ENCODE assay signal across 9 mouse cellular contexts in genomic region chr11:100203448-100203847, GRCm38 (mm10). TPM values are rescaled to one million over a fixed set of nuclear protein-coding genes. Genes with fewer than 3 reads are reported as not detected.
DNase-seq lines count a peak whose midpoint lies in the region; ATAC-seq lines count a peak whose summit lies in the region.
"Had no signal": no experiment of that assay in that cellular context is flagged by ENCODE, and none has a peak within 500 bp of the region (broad histone marks: within the 10 kb centered on the region; RNA-seq: fewer than 3 reads in every experiment).

No protein-coding gene starts in this region.

- no peaks in the 10 kb centered on the region for H3K36me3 ChIP-seq in kidney, embryonic 14.5 days (ENCODE audit: control insufficient read depth, insufficient read depth, low read length)
- no peaks in the 10 kb centered on the region for H3K36me3 ChIP-seq in embryonic facial prominence, embryonic 11.5 days (replicated peaks; ENCODE audit: control insufficient read depth, insufficient read depth, low read depth, low read length)

- ATAC-seq in kidney, embryonic 14.5 days (ENCODE audit: low FRiP score, low TSS enrichment) = peak; percentile 66; the same call in 1 of the 2 replicates
- no peak for ATAC-seq in embryonic facial prominence, embryonic 11.5 days (replicated peaks; ENCODE audit: insufficient number of reproducible peaks, low FRiP score, low TSS enrichment, low read depth)
- peak; percentile 31; the same call in 1 of the 2 replicates for ATAC-seq in megakaryocyte-erythroid progenitor cell, adult 5-6 weeks (replicated peaks; ENCODE audit: low FRiP score, low TSS enrichment, poor library complexity, severe bottlenecking)
- ATAC-seq in activated CD4-positive, CD25-positive, alpha-beta regulatory T cell, adult 4 months = no peak

- WGBS in kidney, embryonic 14.5 days = 13% methylated on average over 6 of the region's 6 CpGs
- 11% methylated on average over 6 of the region's 6 CpGs for WGBS in embryonic facial prominence, embryonic 11.5 days

- no peak overlapping the region for H3K4me2 ChIP-seq in kidney, embryonic 14.5 days (replicated peaks; ENCODE audit: low read depth, low read length)
- no peak overlapping the region for H3K4me2 ChIP-seq in embryonic facial prominence, embryonic 11.5 days (ENCODE audit: low read depth, low read length)

- H3K27ac ChIP-seq in kidney, embryonic 14.5 days (ENCODE audit: low read depth, low read length) = no peak overlapping the region
- H3K27ac ChIP-seq in embryonic facial prominence, embryonic 11.5 days (replicated peaks; ENCODE audit: low read depth, low read length) = no peak overlapping the region

- H3K4me1 ChIP-seq in kidney, embryonic 14.5 days (ENCODE audit: control insufficient read depth, insufficient read depth, low read length) = no peaks in the 10 kb centered on the region
- H3K4me1 ChIP-seq in embryonic facial prominence, embryonic 11.5 days (ENCODE audit: control insufficient read depth, insufficient read depth, low read length) = no peaks in the 10 kb centered on the region

- no peak for DNase-seq in kidney, adult 11 months
- DNase-seq in WW6 (ENCODE audit: low read depth, low spot score) = peak; percentile 56
- DNase-seq in embryonic facial prominence, embryonic 11.5 days (ENCODE audit: low spot score) = peak; percentile 84
- DNase-seq in spleen, adult 12 weeks (ENCODE audit: low spot score) = no peak
- no peak for DNase-seq in c-Kit-positive CD71-positive TER-119-positive erythroid progenitor cells, embryonic 14.5 days (ENCODE audit: low spot score)

- no peak overlapping the region for H3K9ac ChIP-seq in kidney, embryonic 14.5 days (ENCODE audit: low read depth, low read length)
- H3K9ac ChIP-seq in embryonic facial prominence, embryonic 11.5 days (replicated peaks; ENCODE audit: low read length) = no peak overlapping the region

- H3K9me3 ChIP-seq in kidney, embryonic 14.5 days (ENCODE audit: control insufficient read depth, low read length) = no peaks in the 10 kb centered on the region
- no peaks in the 10 kb centered on the region for H3K9me3 ChIP-seq in embryonic facial prominence, embryonic 11.5 days (replicated peaks; ENCODE audit: control insufficient read depth, low read length)

- H3K27me3 ChIP-seq in kidney, embryonic 14.5 days (ENCODE audit: control insufficient read depth, insufficient read depth, low read length) = no peaks in the 10 kb centered on the region
- no peaks in the 10 kb centered on the region for H3K27me3 ChIP-seq in embryonic facial prominence, embryonic 11.5 days (ENCODE audit: control insufficient read depth, insufficient read depth, low read length)

- H3K4me3 ChIP-seq in kidney, embryonic 14.5 days (ENCODE audit: low read length) = no peak overlapping the region
- no peak overlapping the region for H3K4me3 ChIP-seq in embryonic facial prominence, embryonic 11.5 days (ENCODE audit: low read depth, low read length)

RNA-seq across cellular contexts. Expression of gene Krt14, which starts 3.9 kb away (rescaled TPM):
- not detected in 2 replicates for polyA plus RNA-seq in kidney, embryonic 14.5 days (2014; fragmentation: Nextera tagmentation; extraction: Ambion mirVana)
- polyA plus RNA-seq in embryonic facial prominence, embryonic 11.5 days (2014; fragmentation: Nextera tagmentation; extraction: Ambion mirVana) = 30.7 and 31.2 TPM in 2 replicates
- total RNA-seq in megakaryocyte-erythroid progenitor cell, adult 5-6 weeks (2014; fragmentation: Nextera tagmentation) = not detected in 2 replicates
- total RNA-seq in megakaryocyte-erythroid progenitor cell, adult 5-6 weeks (2017) = not detected in 2 replicates
- polyA plus RNA-seq in activated CD4-positive, CD25-positive, alpha-beta regulatory T cell, adult 4 months (2017; shearing (Covaris generic)) = not detected

RNA-seq across cellular contexts. Expression of gene Krt9, which starts 10.4 kb away (rescaled TPM):
- polyA plus RNA-seq in kidney, embryonic 14.5 days (2014; fragmentation: Nextera tagmentation; extraction: Ambion mirVana) = not detected in 2 replicates
- polyA plus RNA-seq in embryonic facial prominence, embryonic 11.5 days (2014; fragmentation: Nextera tagmentation; extraction: Ambion mirVana) = not detected in 2 replicates
- not detected in 2 replicates for total RNA-seq in megakaryocyte-erythroid progenitor cell, adult 5-6 weeks (2014; fragmentation: Nextera tagmentation)
- not detected in 2 replicates for total RNA-seq in megakaryocyte-erythroid progenitor cell, adult 5-6 weeks (2017)
- polyA plus RNA-seq in activated CD4-positive, CD25-positive, alpha-beta regulatory T cell, adult 4 months (2017; shearing (Covaris generic)) = not detected

RNA-seq across cellular contexts. Expression of gene Krt16, which starts 45.3 kb away (rescaled TPM):
- polyA plus RNA-seq in kidney, embryonic 14.5 days (2014; fragmentation: Nextera tagmentation; extraction: Ambion mirVana) = not detected in 2 replicates
- polyA plus RNA-seq in embryonic facial prominence, embryonic 11.5 days (2014; fragmentation: Nextera tagmentation; extraction: Ambion mirVana) = not detected in 2 replicates
- total RNA-seq in megakaryocyte-erythroid progenitor cell, adult 5-6 weeks (2014; fragmentation: Nextera tagmentation) = not detected in 2 replicates
- not detected in 2 replicates for total RNA-seq in megakaryocyte-erythroid progenitor cell, adult 5-6 weeks (2017)
- polyA plus RNA-seq in activated CD4-positive, CD25-positive, alpha-beta regulatory T cell, adult 4 months (2017; shearing (Covaris generic)) = not detected
- polyA plus RNA-seq: neural tube, embryonic 14.5 days had no signal

RNA-seq across cellular contexts. Expression of gene Krt19, which starts 55.0 kb away (rescaled TPM):
- polyA plus RNA-seq in kidney, embryonic 14.5 days (2014; fragmentation: Nextera tagmentation; extraction: Ambion mirVana) = 24.2 and 31.4 TPM in 2 replicates
- polyA plus RNA-seq in embryonic facial prominence, embryonic 11.5 days (2014; fragmentation: Nextera tagmentation; extraction: Ambion mirVana) = 8.0 and 10.5 TPM in 2 replicates
- not detected in 2 replicates for total RNA-seq in megakaryocyte-erythroid progenitor cell, adult 5-6 weeks (2014; fragmentation: Nextera tagmentation)
- not detected in 2 replicates for total RNA-seq in megakaryocyte-erythroid progenitor cell, adult 5-6 weeks (2017)
- polyA plus RNA-seq in activated CD4-positive, CD25-positive, alpha-beta regulatory T cell, adult 4 months (2017; shearing (Covaris generic)) = not detected

RNA-seq across cellular contexts. Expression of gene Krt17, which starts 57.4 kb away (rescaled TPM):
- polyA plus RNA-seq in kidney, embryonic 14.5 days (2014; fragmentation: Nextera tagmentation; extraction: Ambion mirVana) = 0.13 and 0.14 TPM in 2 replicates
- polyA plus RNA-seq in embryonic facial prominence, embryonic 11.5 days (2014; fragmentation: Nextera tagmentation; extraction: Ambion mirVana) = 1.3 and 1.8 TPM in 2 replicates
- not detected in 2 replicates for total RNA-seq in megakaryocyte-erythroid progenitor cell, adult 5-6 weeks (2014; fragmentation: Nextera tagmentation)
- total RNA-seq in megakaryocyte-erythroid progenitor cell, adult 5-6 weeks (2017) = not detected in 2 replicates
- polyA plus RNA-seq in activated CD4-positive, CD25-positive, alpha-beta regulatory T cell, adult 4 months (2017; shearing (Covaris generic)) = 1 to 10 TPM in 1 of 2 experiments, under 1 TPM in 1; 0.99 to 1.1 TPM
- polyA plus RNA-seq: neural tube, embryonic 14.5 days had no signal

Comparison
In these comparisons a context has a peak if more than half of its experiments do, and no peak if none do; other contexts are left out.
1. ATAC-seq: peak in kidney, embryonic 14.5 days (single experiment) and megakaryocyte-erythroid progenitor cell, adult 5-6 weeks (single experiment); none in embryonic facial prominence, embryonic 11.5 days (single experiment) and activated CD4-positive, CD25-positive, alpha-beta regulatory T cell, adult 4 months (single experiment).
2. DNase-seq: peak in WW6 (single experiment) and embryonic facial prominence, embryonic 11.5 days (single experiment); none in kidney, adult 11 months (single experiment), spleen, adult 12 weeks (single experiment) and c-Kit-positive CD71-positive TER-119-positive erythroid progenitor cells, embryonic 14.5 days (single experiment).
3. RNA of gene Krt14, which starts 3.9 kb away (polyA plus RNA-seq): 30.7 to 31.2 TPM in embryonic facial prominence, embryonic 11.5 days; not detected in kidney, embryonic 14.5 days and not detected in activated CD4-positive, CD25-positive, alpha-beta regulatory T cell, adult 4 months; every median in the first group is over 10 times any median in the second.